Mouse (Mus musculus): ENCODE data around the gene Mgmt. TPM values are rescaled to one million over a fixed set of nuclear protein-coding genes. Genes with fewer than 3 reads are reported as not detected.
A peak's percentile ranks its signal among the peaks of the same experiment; 100 is the strongest.

Gene Mgmt
- 3.5 and 3.6 TPM in 2 replicates for polyA plus RNA-seq (2016; fragmentation: Nextera tagmentation; extraction: Ambion mirVana)

DNA sequence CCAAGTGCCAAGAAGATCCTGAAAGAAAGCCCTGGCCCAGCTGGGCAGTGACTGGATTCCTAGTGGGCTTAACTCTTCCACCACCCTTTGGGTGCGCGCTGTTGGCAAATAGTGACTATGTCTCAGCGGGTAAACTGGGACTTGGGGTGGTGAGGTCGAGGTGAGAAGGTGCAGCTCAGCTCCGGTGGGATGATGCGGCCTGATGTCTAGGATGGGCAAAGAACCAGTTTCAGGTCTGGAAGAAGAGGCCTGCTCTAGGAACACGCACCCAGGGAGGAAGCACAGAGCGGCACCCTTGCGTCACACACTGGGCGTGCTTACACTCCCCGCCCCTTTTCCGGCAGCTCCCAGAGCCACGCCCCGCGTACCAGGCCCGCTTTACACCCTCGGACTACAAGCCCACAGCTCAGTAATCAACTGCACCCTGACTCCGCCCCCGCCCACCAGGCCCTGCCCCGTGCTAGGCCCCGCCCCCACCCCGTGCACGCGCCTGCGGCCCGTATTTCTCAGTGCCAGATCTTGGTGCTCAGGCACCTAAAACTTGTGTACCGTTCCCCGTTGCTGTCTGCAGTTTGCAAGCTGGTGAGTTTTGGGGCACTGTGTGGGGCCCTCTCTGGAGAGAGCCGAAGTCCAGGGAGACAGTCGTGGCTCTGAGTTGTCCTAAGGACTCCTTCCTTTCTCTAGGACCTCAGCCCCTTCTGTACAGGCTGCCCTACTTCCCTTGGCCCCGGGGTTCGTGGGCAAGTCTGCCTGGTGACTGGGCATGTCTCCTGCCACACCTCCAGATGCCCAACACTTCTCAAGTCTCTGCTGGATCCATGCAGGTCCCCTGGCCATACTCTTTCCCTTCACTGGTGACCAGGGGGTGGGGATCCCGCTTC, at the start of gene Mgmt:
Mgmt (plus strand) TSS at position 509 of the 881 bp plus-strand sequence.
- Histone ChIP-seq H3K9ac (peak within 1 kb of the TSS; percentile 45; the same call in 1 of the 2 replicates), H3K36me3 (no peaks in the 10 kb centered on the region), H3K4me1 (peaks cover 12% of the 10 kb centered on the region), H3K27ac (0 out of 2 replicates have a peak within 1 kb of the TSS, but pooled peaks have one; percentile 23), H3K4me2 (replicated peaks) (peak within 1 kb of the TSS; percentile 58), H3K4me3 (peak within 1 kb of the TSS; percentile 23), H3K27me3 (no peaks in the 10 kb centered on the region), H3K9me3 (replicated peaks) (no peaks in the 10 kb centered on the region)
- WGBS, result 12% methylated on average over 33 of the region's 33 CpGs
- ATAC-seq (ENCODE audit: low FRiP score), result peak; percentile 97

DNA sequence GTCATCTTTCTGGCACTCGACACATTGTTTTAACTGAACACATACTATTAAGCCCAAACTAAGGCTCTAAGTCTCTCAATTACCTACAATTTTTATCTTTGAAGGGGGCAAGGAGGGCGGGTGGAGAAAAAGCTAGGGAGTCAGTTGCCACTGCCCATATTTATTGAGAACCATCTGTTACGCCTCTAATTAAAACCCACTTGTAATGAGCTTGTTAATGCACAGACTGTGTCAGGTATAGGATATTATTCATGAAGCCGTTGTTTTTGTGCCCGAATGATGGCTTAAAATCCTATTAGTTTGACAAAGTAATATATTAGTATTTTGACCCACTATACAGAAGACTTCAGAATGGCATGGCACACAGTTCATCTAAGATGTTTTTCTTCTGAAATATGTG, 49.6 kb upstream of the Mgmt start:
- ATAC-seq (ENCODE audit: low FRiP score), result no peak
- Histone ChIP-seq H3K9me3 (replicated peaks) (no peaks in the 10 kb centered on the region), H3K4me3 (no peak overlapping the region), H3K9ac (no peak overlapping the region), H3K4me2 (replicated peaks) (no peak overlapping the region), H3K4me1 (peaks cover 31% of the 10 kb centered on the region), H3K36me3 (no peaks in the 10 kb centered on the region), H3K27ac (no peak overlapping the region), H3K27me3 (0 out of 2 replicates have a peak, but pooled peaks cover 2% of the 10 kb centered on the region)
- 58% methylated on average over 5 of the region's 5 CpGs for WGBS

DNA sequence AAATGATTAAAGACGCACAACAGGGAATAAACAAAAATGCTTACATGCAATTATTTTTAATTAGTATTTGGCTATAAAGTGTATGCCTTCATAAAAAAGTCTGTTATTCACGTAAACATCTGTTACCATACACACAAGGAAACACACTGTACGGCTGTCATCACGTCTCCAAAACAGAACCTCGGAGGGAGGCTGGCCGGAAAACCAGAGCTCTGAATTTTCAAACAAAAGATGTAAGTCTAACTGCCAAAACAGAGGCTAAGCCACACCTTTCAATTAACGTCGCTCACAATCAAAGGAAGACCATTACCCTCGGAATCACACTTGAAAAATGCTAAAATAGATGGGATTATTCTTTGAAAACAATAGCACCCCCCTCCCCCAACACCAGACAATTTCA, 49.1 kb upstream of the Mgmt start:
- Histone ChIP-seq H3K36me3 (no peaks in the 10 kb centered on the region), H3K4me1 (peaks cover 31% of the 10 kb centered on the region)

DNA sequence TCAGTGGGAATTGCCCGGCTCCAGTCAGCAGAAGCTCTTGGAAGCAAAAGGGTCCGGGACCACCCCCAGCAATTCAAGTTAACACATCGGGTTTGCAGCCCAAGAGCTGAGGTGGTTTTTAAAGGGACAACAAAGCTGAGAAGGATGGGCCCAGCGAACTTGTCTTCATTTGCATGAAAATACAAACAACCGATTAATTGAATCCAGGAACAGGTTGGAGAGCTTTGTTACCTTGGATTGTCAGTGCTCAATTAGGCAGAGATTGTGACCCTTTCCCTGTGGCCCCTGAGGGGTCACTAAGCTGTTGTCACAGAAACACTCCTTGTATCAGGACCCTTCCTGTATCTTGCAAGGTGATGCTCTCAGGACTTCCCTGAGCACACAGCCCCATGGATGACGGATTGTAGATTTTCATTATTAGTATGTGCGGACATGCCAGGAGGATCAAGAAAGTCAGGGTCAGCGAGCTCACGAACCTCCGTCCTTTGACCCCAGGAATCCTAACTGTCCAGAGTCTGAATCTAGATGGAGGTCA, 48.3 kb upstream of the Mgmt start:
- Histone ChIP-seq H3K4me1 (peaks cover 27% of the 10 kb centered on the region), H3K36me3 (no peaks in the 10 kb centered on the region), H3K9ac (no peak overlapping the region), H3K9me3 (replicated peaks) (no peaks in the 10 kb centered on the region), H3K27me3 (0 out of 2 replicates have a peak, but pooled peaks cover 2% of the 10 kb centered on the region), H3K27ac (no peak overlapping the region), H3K4me2 (replicated peaks) (no peak overlapping the region), H3K4me3 (no peak overlapping the region)
- ATAC-seq (ENCODE audit: low FRiP score), result no peak
- 33% methylated on average over 10 of the region's 10 CpGs for WGBS

More for the DNA sequence above, 49.1 kb upstream of the Mgmt start:
- no peak overlapping the region for H3K4me2 ChIP-seq (replicated peaks)
- H3K27ac ChIP-seq, result no peak overlapping the region
- no peak overlapping the region for H3K4me3 ChIP-seq
- H3K9ac ChIP-seq, result no peak overlapping the region
- WGBS, result 32% methylated on average over 9 of the region's 9 CpGs
- ATAC-seq (ENCODE audit: low FRiP score), result no peak
- 0 out of 2 replicates have a peak, but pooled peaks cover 2% of the 10 kb centered on the region for H3K27me3 ChIP-seq
- H3K9me3 ChIP-seq (replicated peaks), result no peaks in the 10 kb centered on the region

DNA sequence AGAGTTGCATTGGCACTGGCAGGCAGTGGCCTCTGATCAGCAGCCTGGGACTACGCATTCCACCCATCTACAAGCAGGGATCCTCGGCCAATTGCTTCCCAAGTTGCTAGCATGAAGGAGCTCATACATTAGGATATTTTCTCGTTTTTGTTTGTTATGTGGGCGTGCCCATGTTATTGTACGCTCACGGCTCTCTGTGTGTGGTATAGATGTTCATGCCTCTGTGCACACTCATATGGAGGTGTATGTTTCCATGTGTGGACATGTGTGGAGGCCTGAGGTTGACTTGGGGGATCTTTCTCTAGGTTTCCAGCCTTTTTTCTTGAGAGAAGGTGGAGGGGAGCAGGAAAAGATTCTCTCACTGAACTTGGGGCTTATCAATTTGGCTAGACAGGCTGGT, 46.8 kb upstream of the Mgmt start:
- WGBS, result 89% methylated on average over 6 of the region's 6 CpGs
- no peak overlapping the region for H3K27ac ChIP-seq
- H3K36me3 ChIP-seq, result no peaks in the 10 kb centered on the region
- H3K4me2 ChIP-seq (replicated peaks), result no peak overlapping the region
- no peak overlapping the region for H3K4me3 ChIP-seq
- no peak for ATAC-seq (ENCODE audit: low FRiP score)
- H3K9ac ChIP-seq, result no peak overlapping the region
- peaks cover 26% of the 10 kb centered on the region for H3K4me1 ChIP-seq
- 0 out of 2 replicates have a peak, but pooled peaks cover 2% of the 10 kb centered on the region for H3K27me3 ChIP-seq
- H3K9me3 ChIP-seq (replicated peaks), result no peaks in the 10 kb centered on the region

DNA sequence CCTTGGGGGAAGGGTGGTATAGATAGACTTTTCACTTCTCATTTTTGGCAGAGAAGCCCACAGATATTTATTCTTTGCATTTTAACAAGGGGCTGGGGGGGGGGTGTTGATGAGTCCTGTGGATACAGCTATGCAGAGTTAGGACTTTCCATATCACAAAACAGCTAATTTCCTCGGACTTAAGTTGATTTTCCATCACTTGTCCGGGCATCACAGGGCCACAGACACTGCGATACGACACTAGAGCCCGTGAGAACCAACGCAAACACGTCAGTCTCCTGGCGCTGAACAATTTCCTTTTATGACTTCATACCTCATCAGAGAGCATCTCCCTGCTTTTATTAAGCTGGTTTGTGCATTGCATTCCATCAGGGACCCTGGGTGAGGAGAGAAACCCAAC, 45.7 kb upstream of the Mgmt start:
- Histone ChIP-seq H3K4me1 (peaks cover 19% of the 10 kb centered on the region), H3K4me2 (replicated peaks) (no peak overlapping the region), H3K27ac (no peak overlapping the region), H3K36me3 (no peaks in the 10 kb centered on the region), H3K27me3 (0 out of 2 replicates have a peak, but pooled peaks cover 2% of the 10 kb centered on the region), H3K9ac (no peak overlapping the region), H3K4me3 (no peak overlapping the region), H3K9me3 (replicated peaks) (no peaks in the 10 kb centered on the region)
- no peak for ATAC-seq (ENCODE audit: low FRiP score)
- WGBS, result 85% methylated on average over 8 of the region's 8 CpGs

DNA sequence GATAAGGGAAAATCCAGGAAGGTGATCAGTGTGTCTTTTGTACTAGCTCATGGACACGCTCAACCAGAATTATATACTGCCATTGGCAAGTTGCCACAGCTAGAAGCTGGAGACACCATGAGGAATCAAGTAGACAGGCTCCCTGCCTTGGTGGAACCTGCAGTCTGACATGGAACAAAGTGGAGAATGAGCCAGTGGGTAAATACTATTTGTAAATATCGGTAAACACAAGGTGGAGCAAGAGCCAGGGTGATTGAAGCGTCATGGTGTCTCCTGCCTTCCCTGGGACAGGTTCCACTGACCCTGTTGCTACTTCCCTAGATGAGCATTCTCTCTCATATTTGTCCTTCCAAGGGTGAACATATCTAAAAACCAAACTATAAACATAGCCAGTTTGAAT, 44.6 kb upstream of the Mgmt start:
- Histone ChIP-seq H3K27me3 (0 out of 2 replicates have a peak, but pooled peaks cover 2% of the 10 kb centered on the region), H3K36me3 (no peaks in the 10 kb centered on the region), H3K4me2 (replicated peaks) (no peak overlapping the region), H3K4me1 (peaks cover 14% of the 10 kb centered on the region), H3K4me3 (no peak overlapping the region), H3K9ac (no peak overlapping the region), H3K27ac (no peak overlapping the region), H3K9me3 (replicated peaks) (no peaks in the 10 kb centered on the region)
- WGBS, result 87% methylated on average over 3 of the region's 3 CpGs
- ATAC-seq (ENCODE audit: low FRiP score), result no peak

DNA sequence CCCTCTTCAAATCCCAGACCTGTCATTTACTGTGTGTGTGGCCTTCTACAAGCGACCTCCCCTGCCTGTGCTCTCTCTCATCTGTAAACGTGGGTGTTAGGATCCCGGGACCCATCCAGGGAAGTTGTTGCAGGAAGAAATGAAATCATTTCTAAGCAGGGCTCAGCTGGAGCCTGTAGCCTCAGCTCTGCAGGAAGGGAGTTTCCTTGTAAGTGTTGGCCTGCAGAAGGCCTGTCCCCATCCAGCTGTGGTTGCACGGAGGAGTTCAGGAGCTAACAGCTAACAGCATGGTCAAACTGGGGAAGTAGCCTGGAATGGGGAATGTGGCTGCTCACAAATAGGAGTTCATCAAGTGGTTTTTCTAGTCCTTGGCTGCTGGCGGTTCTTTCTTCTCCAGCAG, 44.1 kb upstream of the Mgmt start:
- H3K27ac ChIP-seq, result no peak overlapping the region
- no peak overlapping the region for H3K4me3 ChIP-seq
- H3K36me3 ChIP-seq, result no peaks in the 10 kb centered on the region
- no peak overlapping the region for H3K9ac ChIP-seq
- WGBS, result 67% methylated on average over 5 of the region's 5 CpGs
- H3K4me2 ChIP-seq (replicated peaks), result no peak overlapping the region
- no peaks in the 10 kb centered on the region for H3K9me3 ChIP-seq (replicated peaks)
- peaks cover 11% of the 10 kb centered on the region for H3K4me1 ChIP-seq
- H3K27me3 ChIP-seq, result 0 out of 2 replicates have a peak, but pooled peaks cover 2% of the 10 kb centered on the region
- ATAC-seq (ENCODE audit: low FRiP score), result no peak

DNA sequence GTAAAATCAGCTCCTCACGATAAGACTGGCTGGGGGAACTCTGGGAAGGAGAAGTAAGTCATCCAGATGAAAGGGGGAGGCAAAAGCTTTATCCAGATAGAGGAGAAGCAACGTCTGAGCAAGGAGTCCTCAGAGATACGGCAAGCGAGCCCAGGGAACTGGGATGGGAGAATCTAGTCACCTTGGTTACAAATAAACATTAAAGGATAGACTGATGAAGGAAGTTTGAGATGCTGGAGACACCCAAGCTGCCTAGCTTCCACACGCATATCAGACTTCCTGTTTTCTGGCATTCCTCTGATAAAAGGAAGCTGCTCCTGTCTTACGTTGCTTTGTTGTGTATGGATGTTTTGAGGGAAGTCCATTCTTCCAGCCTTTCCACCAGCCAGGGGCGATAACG, 42.5 kb upstream of the Mgmt start:
- no peak for ATAC-seq (ENCODE audit: low FRiP score)
- no peaks in the 10 kb centered on the region for H3K27me3 ChIP-seq
- WGBS, result 87% methylated on average over 8 of the region's 8 CpGs

DNA sequence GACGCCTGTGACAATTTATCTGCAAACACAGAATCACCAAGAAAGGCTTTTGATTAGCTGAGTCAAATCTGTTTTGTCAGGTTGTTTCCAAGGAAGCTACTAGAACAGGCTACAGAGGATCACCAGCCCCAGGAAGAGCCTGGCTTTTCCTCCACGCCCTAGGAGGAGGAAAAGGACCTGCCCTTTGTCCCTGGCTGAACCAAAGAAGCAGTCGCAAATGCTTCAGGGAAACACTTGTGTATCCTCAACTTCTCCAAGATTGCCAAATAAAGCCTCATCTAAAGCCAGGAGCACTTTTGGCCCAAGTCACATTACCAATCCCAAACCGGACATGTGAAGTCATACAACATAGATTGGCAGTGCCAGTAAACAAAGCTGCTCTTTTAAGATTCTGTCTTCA, 41.7 kb upstream of the Mgmt start:
- Histone ChIP-seq H3K9ac (no peak overlapping the region), H3K4me1 (no peaks in the 10 kb centered on the region), H3K4me2 (replicated peaks) (no peak overlapping the region), H3K9me3 (replicated peaks) (no peaks in the 10 kb centered on the region), H3K27me3 (no peaks in the 10 kb centered on the region), H3K4me3 (no peak overlapping the region), H3K36me3 (no peaks in the 10 kb centered on the region), H3K27ac (no peak overlapping the region)
- WGBS, result 76% methylated on average over 4 of the region's 4 CpGs
- no peak for ATAC-seq (ENCODE audit: low FRiP score)

More for the DNA sequence above, 42.5 kb upstream of the Mgmt start:
- no peak overlapping the region for H3K4me3 ChIP-seq
- H3K9me3 ChIP-seq (replicated peaks), result no peaks in the 10 kb centered on the region
- H3K27ac ChIP-seq, result no peak overlapping the region
- H3K36me3 ChIP-seq, result no peaks in the 10 kb centered on the region
- H3K4me2 ChIP-seq (replicated peaks), result no peak overlapping the region
- H3K9ac ChIP-seq, result no peak overlapping the region
- no peaks in the 10 kb centered on the region for H3K4me1 ChIP-seq

DNA sequence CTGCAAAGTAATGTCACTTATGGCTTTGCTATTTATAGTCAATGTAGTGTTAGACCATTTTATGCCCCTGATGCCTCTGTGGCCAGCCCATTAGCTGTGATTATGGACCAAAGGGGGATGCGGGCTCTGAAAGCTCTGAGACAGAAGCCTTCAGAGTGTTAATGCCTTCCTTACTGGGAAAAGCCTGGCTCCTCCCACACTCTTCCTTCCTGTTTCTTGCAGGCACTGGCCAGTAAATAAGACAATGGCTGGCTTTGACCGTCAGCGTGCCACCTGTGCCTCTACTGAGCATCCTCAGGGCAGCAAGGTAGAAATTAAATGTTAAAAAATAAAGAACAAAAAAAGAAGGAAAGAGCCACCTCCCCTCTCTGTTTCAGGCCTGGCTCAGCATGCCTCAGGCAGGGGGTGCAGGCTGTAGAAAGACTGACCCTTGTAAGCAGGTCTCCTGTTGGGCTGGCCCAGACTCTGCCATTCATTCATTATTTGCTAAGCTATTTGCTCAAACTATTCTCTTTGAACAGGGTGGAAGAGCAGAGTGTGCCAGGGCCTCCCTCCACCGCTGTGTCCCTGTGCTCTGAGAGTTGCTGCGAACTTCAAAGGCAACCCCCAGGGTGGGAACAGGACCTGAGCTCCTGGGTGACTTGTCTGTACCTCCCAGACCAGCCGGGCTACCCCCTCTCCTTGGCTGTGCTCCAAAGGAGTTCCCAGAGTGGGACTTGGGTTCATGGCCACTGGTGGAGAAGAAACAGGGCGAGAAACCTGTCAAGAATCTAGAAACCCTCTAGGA, 29.5 kb upstream of the Mgmt start:
- Histone ChIP-seq H3K27me3 (0 out of 2 replicates have a peak, but pooled peaks cover 2% of the 10 kb centered on the region), H3K4me2 (replicated peaks) (no peak overlapping the region), H3K9me3 (replicated peaks) (no peaks in the 10 kb centered on the region), H3K27ac (no peak overlapping the region), H3K4me3 (no peak overlapping the region), H3K4me1 (peaks cover 18% of the 10 kb centered on the region), H3K36me3 (no peaks in the 10 kb centered on the region), H3K9ac (no peak overlapping the region)
- WGBS, result 18% methylated on average over 7 of the region's 7 CpGs
- ATAC-seq (ENCODE audit: low FRiP score), result no peak

DNA sequence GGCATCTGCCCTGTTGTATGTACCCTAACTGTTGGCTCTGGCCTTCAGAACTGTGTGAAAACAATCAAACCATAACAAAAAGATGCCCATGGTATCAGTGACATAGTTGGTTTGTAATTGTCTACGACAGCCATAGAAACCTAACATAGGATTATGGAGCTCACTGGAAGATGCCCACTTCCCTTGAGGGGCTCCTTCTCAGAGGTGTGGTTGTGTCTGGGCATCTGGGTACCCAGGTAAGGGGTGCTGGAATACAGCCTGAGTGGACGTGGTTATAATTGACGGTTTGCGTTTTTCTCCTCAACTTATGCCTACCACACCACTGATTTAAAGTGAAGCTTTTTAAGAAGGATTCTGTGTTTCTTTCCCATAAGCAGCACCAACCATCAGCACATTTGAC, 28.5 kb upstream of the Mgmt start:
- no peak overlapping the region for H3K9ac ChIP-seq
- H3K9me3 ChIP-seq (replicated peaks), result no peaks in the 10 kb centered on the region
- H3K4me3 ChIP-seq, result no peak overlapping the region
- H3K36me3 ChIP-seq, result no peaks in the 10 kb centered on the region
- ATAC-seq (ENCODE audit: low FRiP score), result no peak
- peaks cover 2% of the 10 kb centered on the region; the same call in 1 of the 2 replicates for H3K27me3 ChIP-seq
- peaks cover 18% of the 10 kb centered on the region for H3K4me1 ChIP-seq
- WGBS, result 94% methylated on average over 4 of the region's 4 CpGs
- no peak overlapping the region for H3K4me2 ChIP-seq (replicated peaks)
- H3K27ac ChIP-seq, result no peak overlapping the region
